ENCODE assay signal across 8 mouse cellular contexts in genomic region chr17:83861444-83862133, GRCm38 (mm10). TPM values are rescaled to one million over a fixed set of nuclear protein-coding genes. Genes with fewer than 3 reads are reported as not detected.
DNase-seq lines count a peak whose midpoint lies in the region; ATAC-seq lines count a peak whose summit lies in the region.

No protein-coding gene starts in this region.

- no peaks in the 10 kb centered on the region for H3K36me3 ChIP-seq in hindbrain, embryonic 11.5 days (ENCODE audit: control insufficient read depth, insufficient read depth, low read length)

- WGBS in hindbrain, embryonic 11.5 days: under 1% methylated on average over 61 of the region's 62 CpGs

- H3K27ac ChIP-seq in hindbrain, embryonic 11.5 days (ENCODE audit: low read depth, low read length): peak overlapping the region; percentile 70

- peak; percentile 62 for ATAC-seq in frontal cortex, adult (ENCODE audit: low TSS enrichment)
- peak; percentile 94 for ATAC-seq in hindbrain, embryonic 11.5 days (ENCODE audit: low FRiP score)

- peak overlapping the region; percentile 73 for H3K9ac ChIP-seq in hindbrain, embryonic 11.5 days (ENCODE audit: low read depth, low read length)

- H3K4me1 ChIP-seq in hindbrain, embryonic 11.5 days (replicated peaks; ENCODE audit: control insufficient read depth, insufficient read depth, low read length): no peaks in the 10 kb centered on the region

- H3K27me3 ChIP-seq in hindbrain, embryonic 11.5 days (ENCODE audit: control insufficient read depth, insufficient read depth, low read length): no peaks in the 10 kb centered on the region

- no peaks in the 10 kb centered on the region for H3K9me3 ChIP-seq in hindbrain, embryonic 11.5 days (ENCODE audit: control insufficient read depth, low read length)

- peak; percentile 93 for DNase-seq in MEL-GATA-1-ER (ENCODE audit: extremely low read depth, low read depth)
- DNase-seq in cerebellum, adult 8-10 months: peak; percentile 99
- peak; percentile 98 for DNase-seq in hindbrain, embryonic 11.5 days (ENCODE audit: low spot score)
- DNase-seq in layer of hippocampus, postnatal 10 days (ENCODE audit: low spot score in 2 of 2): peak; percentile 99
- peak; percentile 95 for DNase-seq in lung, postnatal 10 days
- DNase-seq in ovary, postnatal 36 days (ENCODE audit: low spot score): peak; percentile 97
- peak; percentile 98 for DNase-seq in thymus, postnatal 25 days

- H3K4me3 ChIP-seq in hindbrain, embryonic 11.5 days (ENCODE audit: low read depth, low read length): peak overlapping the region; percentile 73

- H3K4me2 ChIP-seq in hindbrain, embryonic 11.5 days (replicated peaks; ENCODE audit: low read depth, low read length): peak overlapping the region; percentile 76

RNA-seq across cellular contexts. Expression of gene Haao, which starts 13.8 kb away (rescaled TPM):
- polyA plus RNA-seq in hindbrain, embryonic 11.5 days (2014; fragmentation: Nextera tagmentation; extraction: Ambion mirVana): 0.18 TPM in 1 of 2 replicates, not detected in the other
- not detected for total RNA-seq in layer of hippocampus, postnatal 10 days (2021)

Comparison
In these comparisons a context has a peak if more than half of its experiments do, and no peak if none do; other contexts are left out.
1. Peak in every context shown above with its lines: DNase-seq, ATAC-seq, H3K4me3 ChIP-seq and H3K27ac ChIP-seq.